Mouse (Mus musculus) heart, postnatal 0 days (tissue): Measurements from ENCODE around the gene Fxyd3.
A peak's percentile ranks its signal among the peaks of the same experiment; 100 is the strongest.

Experiments
- CTCF ChIP-seq: IDR thresholded peaks from 2 replicates; pipeline ENCODE4 v1.5.1; 2016; ENCODE audit warnings: antibody characterized with exemption, control low read depth, low read depth
- EP300 ChIP-seq: IDR thresholded peaks from 2 replicates; pipeline ENCODE4 v1.6.1; 2016; ENCODE audit warnings: antibody characterized with exemption, low read depth

DNA sequence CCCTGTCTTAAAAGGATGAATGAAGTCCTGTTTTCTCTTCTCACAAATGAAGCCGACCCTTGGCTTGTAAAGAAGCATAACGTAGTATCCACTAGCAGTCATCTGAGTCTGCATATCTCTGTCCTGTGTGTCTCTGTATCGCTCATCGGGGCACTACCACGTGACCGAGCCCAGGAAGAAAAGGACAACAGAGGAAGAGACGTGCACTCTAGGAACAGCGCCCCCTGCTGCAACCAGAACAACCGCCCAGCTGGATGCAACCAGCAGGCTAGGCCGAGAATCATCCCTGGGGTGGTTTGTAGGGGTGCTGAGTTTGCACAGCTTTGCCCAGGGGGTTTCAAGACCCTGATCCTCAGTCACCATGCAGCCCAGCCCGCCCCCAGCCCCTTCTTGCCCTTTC, 41.7 kb downstream of the Fxyd3 start:
- peak; percentile 19 for TF ChIP-seq CTCF
- TF ChIP-seq EP300: no peak
